Mouse (Mus musculus) hindbrain, postnatal 0 days (tissue): Measurements from ENCODE around the gene Fut7. TPM values are rescaled to one million over a fixed set of nuclear protein-coding genes. Genes with fewer than 3 reads are reported as not detected.

Source experiments
- ATAC-seq: fragments of 200-750 bp; cut with Nextera tagmentation; 2 replicates; pipeline ENCODE4 v1.8.0; 2017; ENCODE audit warnings: mild to moderate bottlenecking, moderate TSS enrichment, moderate library complexity
- DNase-seq: peaks from one replicate; pipeline ENCODE4 v3.0.0-alpha.2; 2015; ENCODE audit warnings: low spot score
- H3K27ac ChIP-seq: fragments of 300-500 bp; sonication (generic); 2 replicates; pipeline ENCODE4 v1.5.1; 2014; ENCODE audit warnings: mild to moderate bottlenecking
- H3K27me3 ChIP-seq: fragments of 300-500 bp; sonication (generic); 2 replicates; pipeline ENCODE4 v1.6.1; 2014; ENCODE audit warnings: low read length, mixed read lengths; ENCODE audit not compliant: insufficient read depth
- H3K36me3 ChIP-seq: fragments of 300-500 bp; sonication (generic); 2 replicates; pipeline ENCODE4 v1.6.1; 2014; ENCODE audit warnings: low read length, mixed read lengths; ENCODE audit not compliant: insufficient read depth
- H3K4me1 ChIP-seq: fragments of 300-500 bp; sonication (generic); 2 replicates; pipeline ENCODE4 v1.6.1; 2014; ENCODE audit warnings: antibody characterized with exemption, low read length, mixed read lengths; ENCODE audit not compliant: insufficient read depth
- H3K4me2 ChIP-seq: fragments of 300-500 bp; sonication (generic); 2 replicates; pipeline ENCODE4 v1.6.1; 2014; ENCODE audit warnings: low read depth, mild to moderate bottlenecking, low read length, moderate library complexity, mixed read lengths
- H3K4me3 ChIP-seq: fragments of 300-500 bp; sonication (generic); 2 replicates; pipeline ENCODE4 v1.5.1; 2014; ENCODE audit warnings: low read length
- H3K9ac ChIP-seq: fragments of 300-500 bp; sonication (generic); replicated peaks from 2 replicates; pipeline ENCODE4 v1.6.1; 2014; ENCODE audit warnings: mild to moderate bottlenecking, low read length, moderate library complexity, mixed read lengths
- H3K9me3 ChIP-seq: fragments of 300-500 bp; sonication (generic); 2 replicates; pipeline ENCODE4 v1.6.1; 2016; ENCODE audit warnings: low read length, mixed read lengths
- CTCF ChIP-seq: IDR thresholded peaks from 2 replicates; pipeline ENCODE4 v1.5.1; 2016; ENCODE audit warnings: antibody characterized with exemption, control low read depth, low read depth
- WGBS: fragments of 180-500 bp; shearing (Covaris S2); extraction: QIAGEN DNeasy Blood & Tissue Kit; methylation state at CpG from one replicate; pipeline ENCODE4 v1.1.7; 2014; 5-methylcytosine and 5-hydroxymethylcytosine counted together
- polyA plus RNA-seq: library from polyadenylated mRNA; unstranded; fragments of >200 nt; fragmentation: Nextera tagmentation; extraction: Ambion mirVana; gene quantifications from 2 replicates; pipeline ENCODE4 v1.2.1, GENCODE M21; 2015
- total RNA-seq: library from RNA; depleted of rRNA; stranded (reverse); fragments of >200 nt; gene quantifications from 2 replicates; pipeline ENCODE4 v1.2.3, GENCODE M21; 2014

Fut7 gene
- total and polyA plus RNA-seq, 2 experiments from 2014 or later = 0.18 to 1.0 TPM

- ATAC-seq = no peak
Measured at GRCm38 (mm10) chr2:25417426-25417825, 5.6 kb upstream of the Fut7 start.

GRCm38 (mm10) chr2:25421896-25422295 is 1.2 kb upstream of the Fut7 start:
- H3K27me3 ChIP-seq = no peaks in the 10 kb centered on the region
- H3K4me2 ChIP-seq = no peak overlapping the region
- H3K9ac ChIP-seq = no peak overlapping the region
- ATAC-seq (peak; percentile 70; the same call in 1 of the 2 replicates), DNase-seq (peak; percentile 85)
- no peaks in the 10 kb centered on the region for H3K36me3 ChIP-seq
- no peaks in the 10 kb centered on the region for H3K4me1 ChIP-seq
- no peak overlapping the region for H3K27ac ChIP-seq
- no peak overlapping the region for H3K4me3 ChIP-seq
- WGBS = 28% methylated on average over 3 of the region's 3 CpGs
- H3K9me3 ChIP-seq = no peaks in the 10 kb centered on the region
- TF ChIP-seq CTCF = peak; percentile 81

More at GRCm38 (mm10) chr2:25417426-25417825, 5.6 kb upstream of the Fut7 start:
- no peaks in the 10 kb centered on the region for H3K36me3 ChIP-seq
- no peak for TF ChIP-seq CTCF
- no peak overlapping the region for H3K27ac ChIP-seq
- no peak overlapping the region for H3K4me3 ChIP-seq
- H3K9ac ChIP-seq = no peak overlapping the region
- H3K4me1 ChIP-seq = no peaks in the 10 kb centered on the region
- no peaks in the 10 kb centered on the region for H3K27me3 ChIP-seq
- no peaks in the 10 kb centered on the region for H3K9me3 ChIP-seq
- WGBS = 15% methylated on average over 3 of the region's 3 CpGs
- no peak overlapping the region for H3K4me2 ChIP-seq
- DNase-seq = peak; percentile 31

- 57% methylated on average over 1 of the region's 1 CpGs for WGBS
- DNase-seq = no peak
- Histone ChIP-seq H3K4me1 (no peaks in the 10 kb centered on the region), H3K9me3 (no peaks in the 10 kb centered on the region), H3K36me3 (no peaks in the 10 kb centered on the region), H3K9ac (no peak overlapping the region), H3K27me3 (no peaks in the 10 kb centered on the region), H3K4me2 (no peak overlapping the region), H3K4me3 (no peak overlapping the region), H3K27ac (no peak overlapping the region)
- no peak for TF ChIP-seq CTCF
- ATAC-seq = no peak
Measured at GRCm38 (mm10) chr2:25423626-25424025, 559 bp downstream of the Fut7 start.

DNA sequence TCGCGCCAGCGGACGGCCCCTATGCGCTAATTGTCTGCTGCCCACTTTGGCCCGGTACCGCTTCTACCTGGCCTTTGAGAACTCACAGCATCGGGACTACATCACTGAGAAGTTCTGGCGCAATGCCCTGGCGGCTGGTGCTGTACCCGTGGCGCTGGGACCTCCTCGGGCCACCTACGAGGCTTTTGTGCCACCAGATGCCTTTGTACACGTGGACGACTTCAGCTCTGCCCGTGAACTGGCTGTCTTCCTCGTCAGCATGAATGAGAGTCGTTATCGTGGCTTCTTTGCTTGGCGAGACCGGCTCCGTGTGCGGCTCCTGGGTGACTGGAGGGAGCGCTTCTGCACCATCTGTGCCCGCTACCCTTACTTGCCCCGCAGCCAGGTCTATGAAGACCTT is 2.4 kb downstream of the Fut7 start:
- WGBS = 41% methylated on average over 27 of the region's 27 CpGs
- Histone ChIP-seq H3K4me3 (no peak overlapping the region), H3K27me3 (no peaks in the 10 kb centered on the region), H3K9ac (no peak overlapping the region), H3K27ac (no peak overlapping the region), H3K9me3 (no peaks in the 10 kb centered on the region), H3K4me2 (no peak overlapping the region), H3K4me1 (peaks cover 12% of the 10 kb centered on the region), H3K36me3 (no peaks in the 10 kb centered on the region)
- DNase-seq (no peak), ATAC-seq (no peak)
- TF ChIP-seq CTCF = no peak

- no peaks in the 10 kb centered on the region for H3K9me3 ChIP-seq
- H3K4me1 ChIP-seq = peaks cover 24% of the 10 kb centered on the region
- H3K9ac ChIP-seq = no peak overlapping the region
- peak; percentile 96 for TF ChIP-seq CTCF
- no peaks in the 10 kb centered on the region for H3K27me3 ChIP-seq
- H3K27ac ChIP-seq = no peak overlapping the region
- WGBS = 33% methylated on average over 5 of the region's 5 CpGs
- ATAC-seq = peak; percentile 38; the same call in 1 of the 2 replicates
- peak; percentile 90 for DNase-seq
- H3K4me3 ChIP-seq = no peak overlapping the region
- no peaks in the 10 kb centered on the region for H3K36me3 ChIP-seq
- no peak overlapping the region for H3K4me2 ChIP-seq
Measured at GRCm38 (mm10) chr2:25426721-25427191, 3.7 kb downstream of the Fut7 start.

DNA sequence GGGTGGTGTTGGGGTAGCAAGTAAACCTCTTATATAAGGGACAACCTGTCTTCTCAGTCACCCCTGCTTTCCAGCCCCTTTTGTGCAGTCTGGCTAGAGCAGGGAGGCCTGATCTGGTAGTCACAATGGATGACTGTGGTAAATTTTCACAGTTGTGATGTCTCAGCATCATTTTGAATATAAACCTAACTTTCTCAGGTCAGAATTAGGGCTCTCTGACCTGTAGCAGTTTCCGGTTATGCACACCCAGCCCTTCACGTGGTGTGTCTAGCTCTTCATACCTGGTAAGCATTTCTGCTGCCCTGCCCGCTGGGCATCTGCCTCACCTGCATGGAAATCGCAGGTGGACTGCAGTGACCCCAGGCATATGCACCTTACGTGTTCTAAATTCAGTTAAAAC is 4.2 kb downstream of the Fut7 start:
- ATAC-seq (no peak), DNase-seq (no peak)
- H3K4me3 ChIP-seq = no peak overlapping the region
- H3K36me3 ChIP-seq = no peaks in the 10 kb centered on the region
- H3K27me3 ChIP-seq = no peaks in the 10 kb centered on the region
- no peak overlapping the region for H3K9ac ChIP-seq
- no peak overlapping the region for H3K4me2 ChIP-seq
- H3K9me3 ChIP-seq = no peaks in the 10 kb centered on the region
- TF ChIP-seq CTCF = no peak
- peaks cover 28% of the 10 kb centered on the region for H3K4me1 ChIP-seq
- no peak overlapping the region for H3K27ac ChIP-seq
- 87% methylated on average over 5 of the region's 5 CpGs for WGBS

DNA sequence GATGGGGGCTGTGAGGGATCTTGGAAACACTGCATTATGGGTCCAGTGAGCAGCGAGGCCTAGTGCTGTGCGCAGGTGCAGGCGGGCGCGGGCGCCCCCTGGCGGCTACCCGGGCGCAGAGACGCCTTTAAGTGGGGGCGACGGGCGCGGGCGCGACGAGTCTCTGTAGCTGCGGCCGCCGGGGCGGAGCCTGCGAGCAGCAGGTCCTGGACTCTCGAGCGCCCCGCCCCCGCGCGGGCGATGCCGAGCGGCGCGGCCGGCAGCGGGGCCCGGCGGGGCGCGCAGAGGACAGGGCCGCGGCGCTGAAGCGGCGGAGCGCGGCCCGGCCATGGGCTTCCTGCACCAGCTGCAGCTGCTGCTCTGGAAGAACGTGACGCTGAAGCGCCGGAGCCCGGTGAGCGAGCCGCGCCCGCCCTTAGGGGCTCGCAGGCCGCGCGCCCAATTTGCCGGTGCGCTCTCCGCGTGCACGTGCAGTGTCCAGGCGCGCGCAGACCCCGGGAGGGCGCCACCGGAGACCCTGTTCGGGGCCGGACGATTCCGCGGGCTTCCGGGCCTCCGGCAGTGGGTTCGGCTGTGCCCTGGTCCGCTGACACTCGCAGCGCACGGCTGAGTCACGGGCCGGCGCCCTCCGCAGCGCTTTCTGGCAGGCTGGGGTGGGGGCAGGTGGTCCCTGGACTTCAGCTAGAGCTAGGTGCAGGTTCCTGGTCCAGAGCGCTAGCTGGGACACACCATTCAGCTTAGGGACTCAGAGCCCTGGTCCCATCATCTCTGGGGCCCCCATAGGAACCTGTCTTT is 5.6 kb downstream of the Fut7 start, which contains the start of gene Abca2:
Gene Abca2, plus strand, starts transcription at position 262 of the 795 bp plus-strand sequence.
- TF ChIP-seq CTCF = peak; percentile 79
- peaks cover 28% of the 10 kb centered on the region for H3K4me1 ChIP-seq
- no peaks in the 10 kb centered on the region for H3K27me3 ChIP-seq
- peak within 1 kb of the TSS; percentile 87 for H3K9ac ChIP-seq
- H3K4me2 ChIP-seq = peak within 1 kb of the TSS; percentile 83
- ATAC-seq (peak; percentile 90), DNase-seq (peak; percentile 97)
- H3K36me3 ChIP-seq = peaks cover 4% of the 10 kb centered on the region; the same call in 1 of the 2 replicates
- H3K27ac ChIP-seq = peak within 1 kb of the TSS; percentile 86
- under 1% methylated on average over 80 of the region's 89 CpGs for WGBS
- no peaks in the 10 kb centered on the region for H3K9me3 ChIP-seq
- peak within 1 kb of the TSS; percentile 81 for H3K4me3 ChIP-seq
